Mouse (Mus musculus): Measurements from ENCODE around the gene Reps2. TPM values are rescaled to one million over a fixed set of nuclear protein-coding genes. Genes with fewer than 3 reads are reported as not detected.

The Reps2 gene
- total and polyA plus RNA-seq, 3 experiments = 0.06 TPM; not detected in 2

DNA sequence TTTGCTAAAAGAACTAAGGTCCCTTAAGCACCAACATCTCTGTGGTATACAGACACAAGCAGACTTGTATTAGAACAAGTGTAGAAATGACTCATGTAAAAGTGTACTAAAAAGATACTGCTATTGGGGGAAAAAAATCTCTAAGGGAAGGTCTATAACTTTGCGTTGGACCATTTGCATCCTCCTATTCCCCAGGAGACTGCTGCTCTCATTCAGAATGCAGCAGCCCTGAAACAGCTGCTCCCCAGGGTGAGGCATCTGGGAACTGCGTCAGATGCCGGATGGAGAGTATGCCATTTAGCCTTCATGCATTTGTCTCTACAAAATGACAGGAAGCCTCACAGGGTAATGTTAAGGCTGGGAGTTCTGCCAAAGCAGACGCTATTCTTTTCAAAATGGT lies 122.3 kb downstream of the Reps2 start (continued):
- TF ChIP-seq MXI1 (IDR thresholded peaks at IDR 0.05; ENCODE audit: low read depth, low read length) (no peak), TCF12 (IDR thresholded peaks at IDR 0.05; ENCODE audit: low read depth, low read length) (peak; percentile 56; the same call in 1 of the 2 replicates), ZNF384 (IDR thresholded peaks at IDR 0.05; ENCODE audit: low read depth, low read length) (peak; percentile 57; the same call in 1 of the 2 replicates), POLR2AphosphoS2 (IDR thresholded peaks at IDR 0.05; ENCODE audit: low read depth, low read length) (no peak), MEF2A (IDR thresholded peaks at IDR 0.05; ENCODE audit: borderline replicate concordance, low read depth, low read length) (no peak), SMC3 (IDR thresholded peaks at IDR 0.05; ENCODE audit: low read depth, low read length) (no peak), E2F4 (IDR thresholded peaks at IDR 0.05; ENCODE audit: insufficient replicate concordance, low read depth, low read length) (no peak), HCFC1 (IDR thresholded peaks at IDR 0.05; ENCODE audit: low read depth, low read length) (no peak), NELFE (IDR thresholded peaks at IDR 0.05; ENCODE audit: low read depth, low read length) (no peak), USF2 (conservative IDR thresholded peaks at IDR 0.05; ENCODE audit: low read depth, low read length) (no peak), MYC (IDR thresholded peaks at IDR 0.05; ENCODE audit: low read depth, low read length) (no peak), ETS1 (conservative IDR thresholded peaks at IDR 0.05; ENCODE audit: low read depth, low read length) (peak; percentile 61), MAX (IDR thresholded peaks at IDR 0.05; ENCODE audit: low read length) (no peak), ZC3H11A (IDR thresholded peaks at IDR 0.05; ENCODE audit: low read depth, low read length) (no peak), CHD1 (IDR thresholded peaks at IDR 0.05; ENCODE audit: low read depth, low read length) (no peak), NRF1 (IDR thresholded peaks at IDR 0.05; ENCODE audit: low read depth, low read length) (no peak), ELF1 (IDR thresholded peaks at IDR 0.05; ENCODE audit: low read depth, low read length) (no peak), CHD2 (IDR thresholded peaks at IDR 0.05; ENCODE audit: low read length) (no peak)

DNA sequence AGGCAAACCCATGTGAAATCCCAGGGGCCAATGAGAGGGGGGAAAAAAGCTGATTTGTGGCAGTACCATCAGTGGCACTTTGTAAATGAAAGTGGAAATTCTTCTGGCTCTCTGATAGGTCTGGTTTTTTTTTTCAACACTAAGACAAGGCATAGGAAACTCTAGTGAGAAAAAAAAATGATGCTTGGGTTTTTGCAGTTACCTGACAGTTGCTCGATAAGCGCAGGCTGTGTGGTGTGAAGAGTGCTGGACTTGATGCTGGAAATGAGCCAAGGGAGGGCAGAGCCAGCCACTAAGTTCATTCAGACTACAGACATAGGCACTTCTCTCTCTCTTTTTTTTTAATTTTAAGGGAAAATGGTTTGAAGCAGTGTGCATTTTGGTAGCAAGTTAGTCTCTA lies 123.1 kb downstream of the Reps2 start:
- H3K4me3 ChIP-seq (replicated peaks in 1 of 3; ENCODE audit: low read depth in 2 of 3, low read length in 2 of 3, poor library complexity in 1 of 3) = no peak overlapping the region
- peaks cover 0 to 15% of the 10 kb centered on the region in 2 experiments; a peak in 1 of 4 replicates for H3K4me1 ChIP-seq (ENCODE audit: control insufficient read depth in 1 of 2, insufficient read depth in 2 of 2)
- in situ Hi-C loops (cut with MboI; ENCODE audit: low pct_ligation_motif_present, low pct_unique_long_range_greater_than_20kb, low sequenced_read_pairs) = loop anchor here (25.0 kb wide), 2 partner anchors 192 to 342 kb away; no protein-coding TSS in a partner anchor
- H3K9ac ChIP-seq (ENCODE audit: insufficient read depth, low read depth) = no peak overlapping the region
- no peak for DNase-seq (ENCODE audit: extremely low read depth)
- H3K36me3 ChIP-seq (replicated peaks in 1 of 2; ENCODE audit: control insufficient read depth in 1 of 2, insufficient read depth in 1 of 2, low read length in 1 of 2) = no peaks in the 10 kb centered on the region
- TF ChIP-seq CHD1 (IDR thresholded peaks at IDR 0.05; ENCODE audit: low read depth, low read length) (no peak), ZNF384 (IDR thresholded peaks at IDR 0.05; ENCODE audit: low read depth, low read length) (peak; percentile 63)
- H3K9me3 ChIP-seq (replicated peaks; ENCODE audit: low read length) = no peaks in the 10 kb centered on the region
- no peaks in the 10 kb centered on the region for H3K79me2 ChIP-seq (replicated peaks; ENCODE audit: control insufficient read depth, extremely low read depth, insufficient read depth, poor library complexity, severe bottlenecking)
- H3K27ac ChIP-seq (ENCODE audit: insufficient read depth, low read depth) = no peak overlapping the region
- no peaks in the 10 kb centered on the region for H3K27me3 ChIP-seq (replicated peaks)
- dilution Hi-C loops (cut with MboI; ENCODE audit: extremely low pct_ligation_motif_present, extremely low pct_unique_long_range_greater_than_20kb, low sequenced_read_pairs) = no loop called here
- H3K4me2 ChIP-seq (ENCODE audit: insufficient read depth, low read depth, poor library complexity, severe bottlenecking) = no peak overlapping the region
